Mouse (Mus musculus) adrenal gland, postnatal 4 days (tissue): ENCODE results near the gene Ddb2. TPM values are rescaled to one million over a fixed set of nuclear protein-coding genes. Genes with fewer than 3 reads are reported as not detected.

ENCODE experiments used
- DNase-seq, 2 experiments: peaks; one replicate each; pipeline ENCODE4 v3.0.0; 2021 to 2022; ENCODE audit warnings: low spot score in 2 of 2, mixed read lengths in 2 of 2
- total RNA-seq, 2 experiments: library from RNA; stranded (reverse); gene quantifications; 2 replicates each; pipeline ENCODE4 v1.2.3; 2021

Gene Ddb2
- total RNA-seq, 2 experiments from 2014 or later: 19.1 to 19.7 TPM

GRCm38 (mm10) chr2:91196577-91197001, 40.2 kb downstream of the Ddb2 start:
- DNase-seq: no peak

GRCm38 (mm10) chr2:91194624-91195332, 42.0 kb downstream of the Ddb2 start:
- DNase-seq: peak; percentile 45 to 66

GRCm38 (mm10) chr2:91190501-91190900, 46.3 kb downstream of the Ddb2 start:
- DNase-seq: no peak

- no peak for DNase-seq
Measured at GRCm38 (mm10) chr2:91187431-91187830, 49.4 kb downstream of the Ddb2 start.

- no peak for DNase-seq
Measured at GRCm38 (mm10) chr2:91186208-91186607, 50.6 kb downstream of the Ddb2 start.

- DNase-seq: no peak
Measured at GRCm38 (mm10) chr2:91183711-91184405, 52.9 kb downstream of the Ddb2 start, which contains the start of gene Madd. Madd (minus strand) TSS chr2:91183837.

- DNase-seq: peak; percentile 72 to 89
Measured at GRCm38 (mm10) chr2:91183148-91183513, 53.7 kb downstream of the Ddb2 start.

GRCm38 (mm10) chr2:91182405-91183147, 54.2 kb downstream of the Ddb2 start:
- DNase-seq: peak in 1 of 2 experiments; percentile 57

GRCm38 (mm10) chr2:91182016-91182404, 54.8 kb downstream of the Ddb2 start:
- DNase-seq: no peak

GRCm38 (mm10) chr2:91180706-91181105, 56.1 kb downstream of the Ddb2 start:
- no peak for DNase-seq

- DNase-seq: no peak
Measured at GRCm38 (mm10) chr2:91179825-91180224, 57.0 kb downstream of the Ddb2 start.

GRCm38 (mm10) chr2:91176234-91176633, 60.5 kb downstream of the Ddb2 start:
- DNase-seq: no peak

GRCm38 (mm10) chr2:91175490-91175889, 61.3 kb downstream of the Ddb2 start:
- no peak for DNase-seq

- no peak for DNase-seq
Measured at GRCm38 (mm10) chr2:91169587-91170322, 67.0 kb downstream of the Ddb2 start.

GRCm38 (mm10) chr2:91167629-91168028, 69.2 kb downstream of the Ddb2 start:
- DNase-seq: no peak

- DNase-seq: no peak
Measured at GRCm38 (mm10) chr2:91164991-91165390, 71.8 kb downstream of the Ddb2 start.

- DNase-seq: no peak
Measured at GRCm38 (mm10) chr2:91163532-91163931, 73.2 kb downstream of the Ddb2 start.

GRCm38 (mm10) chr2:91162952-91163351, 73.8 kb downstream of the Ddb2 start:
- no peak for DNase-seq
